Mouse (Mus musculus): Measurements from ENCODE around the gene Enox1. TPM values are rescaled to one million over a fixed set of nuclear protein-coding genes. Genes with fewer than 3 reads are reported as not detected.

The Enox1 gene
- total RNA-seq, 1 experiment = 25.3 TPM

DNA sequence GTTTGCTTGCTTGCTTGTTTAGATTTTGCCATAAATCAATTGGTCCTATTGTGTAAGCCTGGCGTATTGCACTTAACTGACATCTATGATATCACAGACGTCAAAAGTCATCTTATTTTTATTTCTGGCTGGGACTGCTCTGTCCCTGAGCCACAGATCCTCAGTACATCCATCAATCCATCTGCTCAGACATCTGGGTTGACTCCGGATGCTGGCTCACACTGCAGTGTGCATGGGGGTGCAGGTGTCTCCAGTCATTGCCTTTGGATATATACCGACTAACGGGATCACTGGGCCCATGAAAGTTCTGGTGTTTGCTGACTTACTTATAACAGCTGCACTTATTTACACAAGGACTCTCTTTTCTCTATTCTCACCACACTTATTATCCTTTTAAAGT lies 419.8 kb downstream of the Enox1 start:
- Histone ChIP-seq H3K4me1 (ENCODE audit: control insufficient read depth in 2 of 2, insufficient read depth in 2 of 2, low read length in 2 of 2, poor library complexity in 1 of 2) (peaks cover 5 to 15% of the 10 kb centered on the region in 2 experiments; a peak in 3 of 4 replicates), H3K27ac (ENCODE audit: insufficient read depth, low read depth, low read length, poor library complexity, severe bottlenecking) (no peak overlapping the region), H3K36me3 (ENCODE audit: control insufficient read depth, insufficient read depth, low read length, poor library complexity, severe bottlenecking) (peaks cover 31% of the 10 kb centered on the region), H3K9me3 (ENCODE audit: control insufficient read depth, insufficient read depth, low read depth, low read length) (no peaks in the 10 kb centered on the region), H3K4me3 (ENCODE audit: insufficient read depth in 1 of 2, low read depth in 1 of 2, low read length in 2 of 2, poor library complexity in 1 of 2, severe bottlenecking in 1 of 2) (no peak overlapping the region), H3K9ac (ENCODE audit: insufficient read depth, low read depth, low read length, poor library complexity, severe bottlenecking) (no peak overlapping the region)
- TF ChIP-seq CHD2 (IDR thresholded peaks at IDR 0.05; ENCODE audit: low read depth, low read length) = no peak
- TF ChIP-seq HCFC1 (IDR thresholded peaks at IDR 0.05; ENCODE audit: borderline replicate concordance, insufficient read depth, low read length) = no peak
- TF ChIP-seq MAFK (IDR thresholded peaks at IDR 0.05; ENCODE audit: insufficient read depth, low read depth, low read length) = no peak
- no peak for TF ChIP-seq ZC3H11A (IDR thresholded peaks at IDR 0.05; ENCODE audit: borderline replicate concordance, low read depth, low read length)
- no peak for TF ChIP-seq ZNF384 (IDR thresholded peaks at IDR 0.05; ENCODE audit: low read depth, low read length)
- no peak for DNase-seq (ENCODE audit: low read depth, low spot score)
- in situ Hi-C loops (cut with MboI; ENCODE audit: low sequenced_read_pairs in 2 of 2, unreplicated experiment in 2 of 2) = no loop called here

DNA sequence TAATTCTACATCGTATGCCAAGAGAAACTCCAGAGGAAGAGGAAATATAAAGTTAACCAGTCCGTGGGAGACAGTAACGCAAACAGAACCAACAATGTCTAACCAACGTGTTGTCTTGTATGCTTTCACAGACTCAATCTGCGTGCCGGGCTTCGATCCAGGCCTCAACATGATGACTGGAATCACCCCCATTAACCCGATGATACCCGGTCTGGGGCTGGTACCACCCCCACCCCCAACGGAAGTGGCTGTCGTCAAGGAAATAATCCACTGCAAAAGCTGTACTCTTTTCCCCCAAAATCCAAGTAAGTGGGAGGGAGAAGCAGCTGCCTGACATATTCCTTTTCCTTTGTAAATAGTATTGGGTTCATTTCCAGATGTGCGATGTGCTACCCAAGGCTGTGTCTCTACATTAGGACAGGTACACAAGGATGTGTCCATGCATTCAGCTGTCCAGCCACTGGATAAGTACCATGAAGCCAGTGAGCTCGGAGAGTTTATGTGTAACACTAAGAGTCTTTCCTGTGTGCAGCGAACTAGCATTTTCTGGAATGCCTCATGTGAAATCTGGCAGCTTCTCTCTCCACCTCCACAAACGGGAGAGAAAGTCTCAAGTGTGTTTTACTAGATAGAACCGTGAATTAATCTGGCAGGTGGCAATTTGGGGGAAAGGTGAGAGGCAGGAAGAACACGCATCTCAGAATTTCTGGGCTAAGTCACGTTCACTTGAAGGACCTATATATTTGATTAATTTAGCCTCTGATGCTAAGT lies 421.1 kb downstream of the Enox1 start:
- in situ Hi-C loops (cut with MboI; ENCODE audit: low sequenced_read_pairs in 2 of 2, unreplicated experiment in 2 of 2) = no loop called here
- Histone ChIP-seq H3K4me1 (ENCODE audit: control insufficient read depth in 2 of 2, insufficient read depth in 2 of 2, low read length in 2 of 2, poor library complexity in 1 of 2) (peaks cover 7 to 15% of the 10 kb centered on the region in 2 experiments; a peak in 3 of 4 replicates), H3K4me3 (ENCODE audit: insufficient read depth in 1 of 2, low read depth in 1 of 2, low read length in 2 of 2, poor library complexity in 1 of 2, severe bottlenecking in 1 of 2) (no peak overlapping the region), H3K36me3 (ENCODE audit: control insufficient read depth, insufficient read depth, low read length, poor library complexity, severe bottlenecking) (peaks cover 27% of the 10 kb centered on the region), H3K9me3 (ENCODE audit: control insufficient read depth, insufficient read depth, low read depth, low read length) (no peaks in the 10 kb centered on the region), H3K27ac (ENCODE audit: insufficient read depth, low read depth, low read length, poor library complexity, severe bottlenecking) (no peak overlapping the region), H3K9ac (ENCODE audit: insufficient read depth, low read depth, low read length, poor library complexity, severe bottlenecking) (no peak overlapping the region)
- no peak for DNase-seq (ENCODE audit: low read depth, low spot score)
- TF ChIP-seq MAFK (IDR thresholded peaks at IDR 0.05; ENCODE audit: insufficient read depth, low read depth, low read length) = no peak
- no peak for TF ChIP-seq ZC3H11A (IDR thresholded peaks at IDR 0.05; ENCODE audit: borderline replicate concordance, low read depth, low read length)
- TF ChIP-seq ZNF384 (IDR thresholded peaks at IDR 0.05; ENCODE audit: low read depth, low read length) = no peak
- TF ChIP-seq HCFC1 (IDR thresholded peaks at IDR 0.05; ENCODE audit: borderline replicate concordance, insufficient read depth, low read length) = no peak
- TF ChIP-seq CHD2 (IDR thresholded peaks at IDR 0.05; ENCODE audit: low read depth, low read length) = no peak

DNA sequence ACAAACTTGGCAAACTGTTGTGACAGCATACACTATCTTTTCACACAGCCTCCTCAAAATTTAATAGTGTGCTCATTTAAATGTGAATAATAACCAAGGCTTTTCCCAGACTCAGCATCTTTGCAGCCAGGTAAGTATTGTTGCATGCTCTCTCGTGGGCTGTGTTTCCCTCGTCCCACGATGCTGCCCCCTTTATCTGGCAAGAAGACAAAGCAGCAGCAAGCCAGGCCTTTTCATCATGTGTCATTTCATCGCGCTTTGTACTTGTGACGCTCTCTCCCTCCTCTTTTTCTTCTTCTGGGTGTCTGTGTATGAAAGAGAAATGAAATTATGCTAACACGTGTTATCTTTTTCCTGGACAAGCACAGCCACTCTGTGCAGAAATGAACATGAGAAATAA lies 421.8 kb downstream of the Enox1 start:
- H3K4me1 ChIP-seq (ENCODE audit: control insufficient read depth in 2 of 2, insufficient read depth in 2 of 2, low read length in 2 of 2, poor library complexity in 1 of 2) = peaks cover 7 to 15% of the 10 kb centered on the region in 2 experiments; a peak in 3 of 4 replicates
- in situ Hi-C loops (cut with MboI; ENCODE audit: low sequenced_read_pairs in 2 of 2, unreplicated experiment in 2 of 2) = no loop called here
- H3K36me3 ChIP-seq (ENCODE audit: control insufficient read depth, insufficient read depth, low read length, poor library complexity, severe bottlenecking) = peaks cover 28% of the 10 kb centered on the region
- no peak overlapping the region for H3K27ac ChIP-seq (ENCODE audit: insufficient read depth, low read depth, low read length, poor library complexity, severe bottlenecking)
- no peak overlapping the region for H3K9ac ChIP-seq (ENCODE audit: insufficient read depth, low read depth, low read length, poor library complexity, severe bottlenecking)
- no peak overlapping the region for H3K4me3 ChIP-seq (ENCODE audit: insufficient read depth in 1 of 2, low read depth in 1 of 2, low read length in 2 of 2, poor library complexity in 1 of 2, severe bottlenecking in 1 of 2)
- TF ChIP-seq CHD2 (IDR thresholded peaks at IDR 0.05; ENCODE audit: low read depth, low read length) = no peak
- no peak for TF ChIP-seq HCFC1 (IDR thresholded peaks at IDR 0.05; ENCODE audit: borderline replicate concordance, insufficient read depth, low read length)
- no peak for TF ChIP-seq ZC3H11A (IDR thresholded peaks at IDR 0.05; ENCODE audit: borderline replicate concordance, low read depth, low read length)
- no peak for TF ChIP-seq ZNF384 (IDR thresholded peaks at IDR 0.05; ENCODE audit: low read depth, low read length)
- TF ChIP-seq MAFK (IDR thresholded peaks at IDR 0.05; ENCODE audit: insufficient read depth, low read depth, low read length) = no peak
- no peak for DNase-seq (ENCODE audit: low read depth, low spot score)
- no peaks in the 10 kb centered on the region for H3K9me3 ChIP-seq (ENCODE audit: control insufficient read depth, insufficient read depth, low read depth, low read length)

DNA sequence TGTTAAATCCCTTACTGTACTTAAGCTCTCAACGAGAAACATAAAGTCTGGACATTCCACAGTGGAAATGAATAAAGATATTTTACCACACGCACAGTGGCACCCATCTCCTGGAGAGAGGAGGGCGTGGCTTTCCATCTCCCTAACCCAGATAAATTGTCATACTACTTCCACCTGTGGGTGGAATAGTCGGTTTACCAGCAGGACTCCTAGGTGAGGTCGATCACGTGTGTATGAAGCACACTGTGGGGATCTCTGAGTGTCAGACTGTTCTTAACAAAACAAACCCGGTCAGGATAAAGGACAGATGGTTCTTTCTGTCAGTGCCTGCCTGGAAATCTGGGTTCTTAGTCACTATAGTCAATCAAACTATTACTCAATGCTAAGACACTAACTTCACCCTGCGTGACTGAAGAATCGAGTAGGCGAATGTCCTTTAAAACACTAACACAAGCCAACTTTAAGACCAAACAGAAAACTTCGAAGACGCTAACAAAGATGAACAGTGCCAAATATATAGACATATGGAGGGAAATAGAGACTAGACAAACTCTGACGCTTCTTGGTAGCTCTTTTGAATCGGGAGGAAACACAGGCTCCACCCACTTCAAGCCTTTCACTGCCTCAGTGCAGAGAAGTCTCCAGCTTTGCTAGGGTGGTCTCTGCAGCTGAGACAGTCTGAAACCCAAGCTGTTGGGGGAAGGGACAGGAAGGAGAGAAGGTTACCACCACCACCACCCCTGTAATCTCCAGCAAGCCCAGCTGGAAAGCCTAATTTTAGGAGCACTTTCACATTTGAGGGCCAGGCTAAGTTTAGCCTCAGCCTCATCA lies 423.8 kb downstream of the Enox1 start:
- Histone ChIP-seq H3K27ac (ENCODE audit: insufficient read depth, low read depth, low read length, poor library complexity, severe bottlenecking) (no peak overlapping the region), H3K4me1 (ENCODE audit: control insufficient read depth in 2 of 2, insufficient read depth in 2 of 2, low read length in 2 of 2, poor library complexity in 1 of 2) (peaks cover 7 to 15% of the 10 kb centered on the region in 2 experiments; a peak in 3 of 4 replicates), H3K4me3 (ENCODE audit: insufficient read depth in 1 of 2, low read depth in 1 of 2, low read length in 2 of 2, poor library complexity in 1 of 2, severe bottlenecking in 1 of 2) (no peak overlapping the region), H3K9ac (ENCODE audit: insufficient read depth, low read depth, low read length, poor library complexity, severe bottlenecking) (no peak overlapping the region), H3K36me3 (ENCODE audit: control insufficient read depth, insufficient read depth, low read length, poor library complexity, severe bottlenecking) (peaks cover 35% of the 10 kb centered on the region), H3K9me3 (ENCODE audit: control insufficient read depth, insufficient read depth, low read depth, low read length) (no peaks in the 10 kb centered on the region)
- DNase-seq (ENCODE audit: low read depth, low spot score) = no peak
- no peak for TF ChIP-seq HCFC1 (IDR thresholded peaks at IDR 0.05; ENCODE audit: borderline replicate concordance, insufficient read depth, low read length)
- TF ChIP-seq MAFK (IDR thresholded peaks at IDR 0.05; ENCODE audit: insufficient read depth, low read depth, low read length) = no peak
- TF ChIP-seq CHD2 (IDR thresholded peaks at IDR 0.05; ENCODE audit: low read depth, low read length) = no peak
- no peak for TF ChIP-seq ZC3H11A (IDR thresholded peaks at IDR 0.05; ENCODE audit: borderline replicate concordance, low read depth, low read length)
- no peak for TF ChIP-seq ZNF384 (IDR thresholded peaks at IDR 0.05; ENCODE audit: low read depth, low read length)
- in situ Hi-C loops (cut with MboI; ENCODE audit: low sequenced_read_pairs in 2 of 2, unreplicated experiment in 2 of 2) = loop anchor here in 1 of 2 experiments (10.0 kb wide), 1 partner anchor 64 kb away; no protein-coding TSS in a partner anchor
